Mouse (Mus musculus) kidney, postnatal 4 days (tissue): ENCODE results near the gene Fyttd1.

Experiments
- DNase-seq, 2 experiments: peaks; one replicate each; pipeline ENCODE4 v3.0.0; 2021; ENCODE audit warnings: mixed read lengths in 2 of 2

Fyttd1 gene

DNA sequence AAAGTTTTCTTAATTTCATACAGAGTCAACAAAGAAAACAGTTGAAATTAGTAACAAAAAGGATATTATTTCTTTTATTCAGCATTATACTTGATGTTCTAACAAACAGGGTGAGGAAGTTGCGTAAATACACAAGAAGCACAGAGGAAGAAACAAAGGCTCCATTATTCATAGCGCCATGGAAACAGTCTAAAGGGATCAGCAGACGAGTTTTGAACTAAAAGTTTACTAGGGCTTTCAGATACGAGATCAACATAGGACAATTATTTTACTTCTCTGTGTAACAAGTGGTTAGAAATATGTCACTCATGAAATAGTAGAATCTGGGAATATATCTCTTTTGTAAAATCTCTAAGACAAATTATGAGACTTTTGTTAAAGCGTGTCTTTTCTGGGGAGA lies 68.1 kb downstream of the Fyttd1 start:
- DNase-seq: no peak

- DNase-seq: no peak
These were observed 70.7 kb downstream of the Fyttd1 start for GRCm38 (mm10) chr16:32948016-32948415.

DNA sequence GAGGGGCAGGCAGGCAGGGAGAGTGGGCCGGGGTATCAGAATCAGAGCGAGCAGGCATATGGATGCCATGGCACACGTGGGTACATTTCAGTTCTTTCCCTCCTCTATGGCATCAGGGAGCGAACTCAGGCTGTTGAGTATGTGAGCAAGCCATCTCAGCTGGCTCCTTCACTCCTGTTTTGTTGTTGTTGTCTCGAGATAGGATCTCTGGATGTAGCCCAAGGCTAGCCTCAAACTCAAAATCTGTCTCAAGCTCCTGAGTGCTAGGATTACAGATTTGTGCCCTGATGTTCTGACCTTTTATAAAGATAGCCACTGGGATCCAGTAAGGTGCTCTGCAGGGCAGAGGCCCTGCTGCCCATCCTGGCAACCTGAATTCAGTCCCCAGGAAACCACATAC lies 71.4 kb downstream of the Fyttd1 start:
- no peak for DNase-seq

DNA sequence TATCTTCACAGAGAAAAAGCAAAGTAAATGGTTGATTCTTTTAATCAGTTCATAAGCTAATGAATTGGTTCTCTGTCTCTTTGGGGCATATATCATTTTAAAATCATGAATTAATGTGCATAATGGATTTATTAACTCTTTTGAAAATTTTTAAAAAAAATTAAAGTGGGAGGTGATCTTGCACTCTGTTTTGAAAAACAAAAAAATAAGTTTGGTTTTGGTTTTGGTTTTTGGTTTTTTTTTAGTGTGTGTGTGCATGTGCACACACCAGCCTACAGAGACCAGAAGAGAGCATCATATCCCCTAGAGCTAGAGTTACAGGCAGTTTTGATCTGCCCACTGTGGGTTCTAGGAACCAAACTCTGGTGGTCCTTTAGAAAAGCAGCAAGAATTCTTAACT lies 72.0 kb downstream of the Fyttd1 start:
- DNase-seq: no peak

DNA sequence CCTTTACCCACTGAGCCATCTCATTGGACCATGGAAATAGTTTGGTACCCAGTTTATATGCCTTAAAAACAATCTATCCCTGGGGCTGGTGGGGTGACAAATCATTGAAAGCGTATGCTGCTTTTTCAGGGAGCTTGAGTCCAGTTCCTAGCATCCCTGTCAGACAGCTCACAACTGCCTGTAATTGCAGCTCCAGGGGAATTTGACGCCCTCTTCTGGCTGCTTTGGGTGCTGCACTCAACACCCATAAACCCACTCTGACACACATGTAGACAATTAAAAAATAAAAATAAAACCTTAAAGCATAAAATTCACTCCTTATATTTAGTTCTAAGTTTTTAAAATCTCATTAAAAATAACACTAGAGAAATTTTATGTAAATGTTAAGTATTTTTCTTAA lies 73.8 kb downstream of the Fyttd1 start:
- no peak for DNase-seq

DNA sequence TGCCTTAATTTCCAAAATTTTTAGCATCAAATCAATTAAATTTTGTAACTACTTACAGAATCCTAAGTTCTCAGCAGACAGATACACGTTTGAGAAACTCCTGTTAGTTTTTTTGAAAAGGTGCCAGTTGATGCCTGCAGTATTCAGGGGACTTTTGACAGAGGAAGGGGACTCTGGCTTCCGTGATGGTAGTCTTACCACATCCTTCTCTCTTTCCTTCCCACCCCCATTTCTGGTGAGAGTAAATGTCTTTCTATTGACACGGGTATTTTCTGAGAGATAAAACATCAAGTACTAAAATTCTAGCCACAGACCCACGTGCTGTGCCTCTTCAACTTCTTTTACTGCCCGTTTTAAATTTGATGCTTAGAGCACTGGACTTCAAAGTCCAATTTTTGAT lies 76.5 kb downstream of the Fyttd1 start:
- no peak for DNase-seq

- no peak for DNase-seq
These were observed 77.0 kb downstream of the Fyttd1 start for GRCm38 (mm10) chr16:32954304-32954703.

DNA sequence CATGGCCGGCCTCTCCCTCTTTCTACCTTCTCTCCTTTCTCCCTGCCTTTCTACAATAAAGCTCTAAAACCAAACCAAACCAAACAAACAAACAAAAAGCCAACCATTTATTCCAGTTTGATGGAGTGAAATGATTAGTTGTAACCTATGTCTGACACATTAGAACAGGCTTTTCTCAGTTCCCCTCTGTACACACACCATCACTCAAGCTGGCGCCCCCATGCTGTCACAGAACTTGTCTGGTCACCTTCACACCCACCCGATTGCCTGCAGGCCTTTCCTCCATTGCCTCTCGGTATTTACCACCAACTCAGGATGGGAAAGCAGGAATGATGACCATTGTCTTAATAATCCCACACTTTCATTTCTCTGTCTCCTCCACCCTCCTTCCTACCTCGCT lies 79.6 kb downstream of the Fyttd1 start:
- no peak for DNase-seq
